Mouse (Mus musculus): ENCODE results near the gene Mad2l2.

- no peak for TF ChIP-seq GATA1 (IDR thresholded peaks at IDR 0.05; ENCODE audit: borderline replicate concordance, low read length)
- TF ChIP-seq FLI1 (IDR thresholded peaks at IDR 0.05; ENCODE audit: low read length): no peak
Observed at GRCm38 (mm10) chr4:148121362-148121761, 8.8 kb upstream of the Mad2l2 start.
